Mouse (Mus musculus) cortical plate, adult 2 months (tissue): ENCODE measurements around the gene Coq4. TPM values are rescaled to one million over a fixed set of nuclear protein-coding genes. Genes with fewer than 3 reads are reported as not detected.

Experiments
- H3K27ac ChIP-seq: fragments of 200-500 bp; 2 replicates; pipeline ENCODE4 v1.5.1; 2012; ENCODE audit warnings: low read length, control low read depth, inconsistent platforms; ENCODE audit not compliant: insufficient read depth
- H3K4me1 ChIP-seq: fragments of 200-500 bp; 2 replicates; pipeline ENCODE4 v1.6.1; 2011; ENCODE audit warnings: low read length; ENCODE audit not compliant: control insufficient read depth, insufficient read depth
- H3K4me3 ChIP-seq: fragments of 200-500 bp; 2 replicates; pipeline ENCODE4 v1.5.1; 2011; ENCODE audit warnings: mild to moderate bottlenecking, low read length, control low read depth; ENCODE audit not compliant: insufficient read depth
- CTCF ChIP-seq: fragments of 200-500 bp; IDR thresholded peaks from 2 replicates; pipeline ENCODE4 v1.5.1; 2011; ENCODE audit warnings: mild to moderate bottlenecking, control low read depth, low read length; ENCODE audit not compliant: insufficient read depth; ENCODE audit errors: extremely low read depth
- POLR2A ChIP-seq: fragments of 200-500 bp; IDR thresholded peaks from 2 replicates; pipeline ENCODE4 v1.6.1; 2011; ENCODE audit warnings: mild to moderate bottlenecking, low read length, control low read depth; ENCODE audit not compliant: insufficient read depth; ENCODE audit errors: extremely low read depth
- polyA plus RNA-seq: library from polyadenylated mRNA; depleted of rRNA; stranded (reverse); fragments of >200 nt; gene quantifications from 2 replicates; pipeline ENCODE4 v1.2.3, GENCODE M21; 2012

Gene Coq4
- polyA plus RNA-seq, 1 experiment, result 39.0 TPM

DNA sequence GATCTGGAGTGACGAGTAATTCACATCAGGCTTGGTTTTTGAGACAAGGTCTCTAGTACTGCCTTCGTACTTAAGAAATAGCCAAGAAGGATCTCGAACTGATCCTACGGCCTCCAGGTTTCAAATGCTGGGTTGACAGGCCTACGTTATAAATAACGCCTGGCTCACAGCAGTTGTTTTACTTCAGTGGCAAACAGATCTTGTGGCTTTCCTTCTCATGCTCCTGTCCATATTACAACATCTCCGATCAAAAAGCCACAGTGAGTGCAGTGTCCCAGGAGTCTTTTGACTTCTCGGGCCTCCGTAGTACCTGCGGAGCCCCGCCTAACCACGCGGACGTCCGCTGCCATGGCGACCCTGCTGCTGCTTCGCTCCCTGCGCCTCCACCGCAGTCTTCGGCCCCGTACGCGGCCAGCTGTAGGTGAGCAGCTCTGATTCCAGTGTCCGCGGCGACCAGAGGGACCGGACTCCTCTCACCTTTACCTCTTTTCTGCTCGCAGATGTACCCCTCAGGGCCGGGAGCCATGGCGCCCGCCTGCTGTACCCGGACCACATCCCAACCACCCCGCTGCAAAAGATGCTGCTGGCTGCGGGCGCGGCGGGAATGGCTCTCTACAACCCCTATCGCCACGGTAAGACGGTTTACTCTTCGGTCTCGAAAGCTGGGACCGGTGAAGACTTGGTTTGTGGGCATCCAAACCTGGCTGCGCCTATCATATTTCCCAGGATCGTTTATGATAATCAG is 816 bp downstream of the Coq4 start, which contains the start of gene Trub2:
Gene Trub2 (minus strand): TSS at position 566 of the 745 bp plus-strand sequence.
- Histone ChIP-seq H3K4me3 (peak within 1 kb of the TSS; percentile 66), H3K4me1 (no peaks in the 10 kb centered on the region; the same call in 1 of the 2 replicates), H3K27ac (peak within 1 kb of the TSS; percentile 53)
- TF ChIP-seq CTCF (no peak), POLR2A (peak; percentile 73)

DNA sequence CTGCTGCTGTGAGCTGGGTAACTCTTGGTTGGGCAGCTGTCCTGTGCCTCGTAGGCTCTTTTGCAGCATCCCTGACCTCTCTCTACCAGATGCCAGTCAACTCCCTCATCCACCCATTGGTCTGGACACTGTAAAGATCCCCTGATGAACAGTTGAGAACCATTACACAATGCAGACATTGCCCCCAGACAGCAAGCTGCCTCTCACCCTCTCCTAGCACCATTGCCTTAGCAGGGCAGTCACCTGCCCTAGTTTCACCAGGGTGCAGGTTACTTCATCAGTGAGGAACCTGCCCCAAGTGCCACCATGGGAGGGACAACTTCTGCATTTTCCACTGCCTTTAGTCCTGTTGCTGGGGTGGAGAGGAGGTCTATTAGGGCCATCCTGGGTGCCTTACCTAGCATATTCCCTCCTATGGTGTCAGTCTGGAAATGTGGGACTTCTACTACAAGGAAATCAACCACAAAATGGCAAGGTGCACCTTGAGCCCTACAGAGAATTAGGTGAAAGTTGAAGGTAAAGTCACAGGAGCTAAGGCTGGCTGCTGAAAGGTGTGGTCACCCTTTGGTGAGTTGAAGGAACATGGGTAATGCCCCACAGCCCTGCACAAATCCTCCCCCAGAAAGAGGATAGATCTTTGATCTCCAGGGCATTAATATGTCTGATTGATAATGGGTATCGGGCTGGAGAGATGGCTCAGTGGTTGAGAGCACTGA is 5.6 kb downstream of the Coq4 start:
- TF ChIP-seq CTCF (no peak), POLR2A (no peak)
- H3K4me3 ChIP-seq, result no peak overlapping the region
- H3K4me1 ChIP-seq, result no peaks in the 10 kb centered on the region
- no peak overlapping the region for H3K27ac ChIP-seq

DNA sequence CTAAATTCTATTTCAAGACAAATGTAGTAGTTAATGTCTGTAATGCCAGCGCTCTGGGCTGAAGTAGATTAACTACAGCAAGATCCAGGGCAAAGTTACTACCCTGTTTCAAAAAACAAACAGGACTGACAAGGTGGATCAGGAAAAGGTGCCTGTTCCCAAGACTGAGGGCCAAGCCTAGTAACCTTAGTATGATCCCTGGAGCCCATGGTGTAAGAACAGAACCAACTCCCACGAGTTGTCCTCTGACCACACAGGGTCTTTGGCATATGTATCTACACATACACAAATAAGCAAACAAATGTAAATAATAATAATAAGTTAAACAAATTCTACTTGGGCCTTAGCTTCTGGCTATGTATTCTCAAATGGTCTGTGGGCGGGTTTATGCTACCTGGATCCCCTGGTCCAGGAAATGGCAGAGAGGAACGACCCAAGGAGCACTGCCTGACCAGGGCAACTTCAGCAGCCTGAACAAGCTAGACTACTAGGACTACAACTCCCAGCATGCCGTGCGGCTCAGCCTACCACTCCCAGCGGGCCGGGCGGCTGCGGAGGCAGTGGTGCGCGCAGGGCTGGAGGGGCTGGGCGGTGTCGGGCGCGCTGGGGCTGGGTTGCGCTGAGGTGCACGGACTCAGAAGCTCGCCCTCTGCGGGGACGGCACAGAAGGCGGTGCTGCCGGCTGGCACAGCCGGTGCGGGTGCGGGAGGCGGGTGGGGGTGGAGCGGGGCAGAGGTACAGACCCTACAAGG is 15.0 kb downstream of the Coq4 start, which contains the start of gene Slc27a4:
Gene Slc27a4 (plus strand): TSS at position 560 of the 752 bp plus-strand sequence.
- TF ChIP-seq POLR2A (peak; percentile 82), CTCF (no peak)
- Histone ChIP-seq H3K4me1 (peaks cover 2% of the 10 kb centered on the region; the same call in 1 of the 2 replicates), H3K27ac (no peak within 1 kb of the TSS), H3K4me3 (peak within 1 kb of the TSS; percentile 88)

DNA sequence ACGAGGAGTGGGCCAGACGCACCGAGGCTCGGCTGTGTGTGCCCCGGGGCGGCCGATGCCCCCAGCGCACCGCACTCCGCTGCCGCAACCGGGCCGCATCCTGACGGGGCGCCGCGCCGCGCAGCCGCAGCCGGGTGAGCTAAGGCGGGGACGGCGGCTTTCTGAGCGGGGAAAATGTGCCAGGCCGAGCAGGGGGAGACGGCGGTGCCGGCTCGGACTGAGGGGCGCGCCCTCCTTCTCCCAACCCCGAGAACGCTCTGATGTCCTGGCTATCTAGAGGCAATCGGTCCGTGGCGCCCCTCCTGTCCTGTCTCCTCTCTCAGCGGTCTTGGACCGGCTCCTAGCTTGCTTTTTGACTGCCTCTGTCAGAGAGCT is 15.5 kb downstream of the Coq4 start:
- Histone ChIP-seq H3K4me3 (peak overlapping the region; percentile 88), H3K27ac (no peak overlapping the region), H3K4me1 (peaks cover 2% of the 10 kb centered on the region; the same call in 1 of the 2 replicates)
- TF ChIP-seq CTCF (no peak), POLR2A (no peak)

DNA sequence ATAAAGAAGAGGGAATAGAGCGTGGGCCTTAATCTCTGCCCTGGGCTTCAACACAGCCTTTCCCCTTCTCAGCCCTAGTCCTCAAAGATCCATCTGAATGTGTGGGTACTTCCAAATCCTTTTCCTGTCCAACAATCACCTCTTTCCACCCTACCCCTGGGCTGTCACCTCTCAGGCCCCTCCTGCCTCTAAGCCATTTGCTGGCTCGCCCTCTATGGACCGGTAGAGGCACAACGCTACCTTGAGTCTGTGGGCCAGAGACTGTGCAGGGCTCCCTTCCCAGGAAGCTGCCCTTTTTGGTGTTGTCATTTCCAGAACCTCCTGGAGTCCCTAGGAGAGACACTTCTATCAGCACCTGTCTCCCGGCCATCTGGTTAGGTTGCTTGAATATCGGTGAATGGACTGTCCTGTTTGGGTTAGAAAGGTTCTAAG is 16.1 kb downstream of the Coq4 start:
- H3K4me1 ChIP-seq, result peaks cover 2% of the 10 kb centered on the region; the same call in 1 of the 2 replicates
- TF ChIP-seq CTCF (0 out of 2 replicates have a peak, but pooled peaks have one; percentile 8), POLR2A (no peak)
- H3K27ac ChIP-seq, result no peak overlapping the region
- peak overlapping the region; percentile 88 for H3K4me3 ChIP-seq

DNA sequence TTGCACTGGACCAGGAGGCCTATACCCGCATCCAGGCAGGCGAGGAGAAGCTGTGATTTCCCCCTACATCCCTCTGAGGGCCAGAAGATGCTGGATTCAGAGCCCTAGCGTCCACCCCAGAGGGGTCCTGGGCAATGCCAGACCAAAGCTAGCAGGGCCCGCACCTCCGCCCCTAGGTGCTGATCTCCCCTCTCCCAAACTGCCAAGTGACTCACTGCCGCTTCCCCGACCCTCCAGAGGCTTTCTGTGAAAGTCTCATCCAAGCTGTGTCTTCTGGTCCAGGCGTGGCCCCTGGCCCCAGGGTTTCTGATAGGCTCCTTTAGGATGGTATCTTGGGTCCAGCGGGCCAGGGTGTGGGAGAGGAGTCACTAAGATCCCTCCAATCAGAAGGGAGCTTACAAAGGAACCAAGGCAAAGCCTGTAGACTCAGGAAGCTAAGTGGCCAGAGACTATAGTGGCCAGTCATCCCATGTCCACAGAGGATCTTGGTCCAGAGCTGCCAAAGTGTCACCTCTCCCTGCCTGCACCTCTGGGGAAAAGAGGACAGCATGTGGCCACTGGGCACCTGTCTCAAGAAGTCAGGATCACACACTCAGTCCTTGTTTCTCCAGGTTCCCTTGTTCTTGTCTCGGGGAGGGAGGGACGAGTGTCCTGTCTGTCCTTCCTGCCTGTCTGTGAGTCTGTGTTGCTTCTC is 28.5 kb downstream of the Coq4 start:
- Histone ChIP-seq H3K27ac (no peak overlapping the region), H3K4me1 (peaks cover 4% of the 10 kb centered on the region), H3K4me3 (no peak overlapping the region)
- TF ChIP-seq POLR2A (no peak), CTCF (no peak)

DNA sequence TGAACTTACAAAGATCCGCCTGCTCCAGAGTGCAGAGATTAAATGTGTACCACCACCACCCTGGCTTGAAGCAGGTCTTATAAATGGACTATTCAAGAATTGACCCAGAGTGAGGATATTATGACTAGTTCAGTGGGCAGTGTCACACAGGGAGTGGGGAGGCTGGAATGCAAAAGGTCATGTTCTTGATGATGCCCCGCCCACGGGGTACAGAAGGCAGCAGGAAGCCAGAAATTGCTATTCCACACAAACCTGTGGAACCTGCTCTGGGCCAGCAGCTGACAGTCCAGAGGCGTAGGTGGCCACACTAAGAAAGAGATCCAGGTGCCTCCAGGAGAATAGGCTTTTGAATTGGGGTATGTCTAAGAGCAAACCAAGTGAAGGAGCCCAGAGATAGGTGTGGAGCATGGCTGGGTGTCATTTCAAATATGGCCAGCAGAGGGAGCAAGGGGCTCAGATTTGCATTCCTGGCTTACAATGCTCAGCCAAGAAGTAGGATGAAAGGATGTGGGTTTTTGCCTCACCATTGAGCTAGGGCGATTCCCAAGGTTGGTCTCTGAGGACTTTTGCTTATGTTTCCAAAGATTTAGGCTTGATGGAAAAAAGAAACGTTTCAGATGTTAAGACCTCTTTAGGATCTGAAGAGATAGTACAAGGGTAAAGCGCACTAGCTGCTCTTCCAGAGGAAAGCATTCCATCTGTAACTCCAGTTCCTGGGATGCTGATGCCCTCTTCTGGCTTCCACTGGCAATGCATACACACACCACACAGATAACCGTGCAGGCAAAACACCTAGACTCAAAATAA is 30.3 kb downstream of the Coq4 start:
- Histone ChIP-seq H3K4me1 (peaks cover 4% of the 10 kb centered on the region), H3K27ac (no peak overlapping the region), H3K4me3 (no peak overlapping the region)
- TF ChIP-seq POLR2A (no peak), CTCF (peak; percentile 94)

DNA sequence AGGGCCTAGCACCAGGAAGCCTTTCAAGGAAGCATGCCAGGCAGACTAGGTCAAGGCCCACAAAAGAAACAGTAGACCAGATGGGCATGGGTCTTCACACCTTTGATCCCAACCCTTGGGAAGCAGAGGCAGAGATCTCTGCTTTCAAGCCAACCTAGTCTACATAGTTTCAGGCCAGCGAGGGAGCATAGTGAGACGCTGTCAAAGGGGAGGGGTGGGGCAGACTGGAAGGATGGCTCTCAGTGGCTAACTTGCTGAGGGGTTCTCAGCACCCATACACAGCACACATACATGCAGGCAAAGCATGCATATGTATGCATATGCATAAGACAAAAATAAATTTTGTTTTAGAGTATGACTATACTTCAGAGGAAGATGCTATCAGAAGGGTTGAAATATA is 32.1 kb downstream of the Coq4 start:
- H3K4me1 ChIP-seq, result peaks cover 4% of the 10 kb centered on the region
- H3K27ac ChIP-seq, result peak overlapping the region; percentile 87; the same call in 1 of the 2 replicates
- TF ChIP-seq CTCF (no peak), POLR2A (0 out of 2 replicates have a peak, but pooled peaks have one; percentile 14)
- H3K4me3 ChIP-seq, result peak overlapping the region; percentile 53; the same call in 1 of the 2 replicates
